Mouse (Mus musculus): ENCODE measurements around the gene Mpg.

DNA sequence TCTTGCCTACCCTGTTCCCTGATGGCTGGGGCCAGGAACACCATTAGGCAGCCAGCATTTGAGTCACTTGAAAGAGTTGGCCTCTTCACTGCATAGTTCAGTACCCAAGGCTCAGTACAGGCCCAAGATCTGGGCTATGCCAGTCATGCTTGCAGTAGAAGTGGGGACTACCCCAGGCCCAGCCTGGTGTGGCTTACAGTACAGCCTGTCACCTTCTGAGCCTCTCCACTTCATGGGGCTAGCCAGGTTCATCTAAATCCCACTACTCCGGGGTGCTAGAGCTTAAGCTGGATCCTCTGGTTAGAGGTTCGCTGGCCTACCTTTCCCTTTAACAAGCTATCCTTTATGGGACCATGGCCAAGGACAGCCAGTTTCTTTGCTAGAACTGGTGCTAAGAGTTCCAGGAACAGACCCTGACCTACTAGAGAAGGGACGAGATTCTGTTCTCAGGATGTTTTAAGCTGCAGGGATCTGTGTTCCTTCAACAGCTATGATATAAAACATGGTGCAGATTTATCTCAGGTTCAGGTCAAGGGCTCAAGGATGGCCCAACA, 2.1 kb downstream of the Mpg start:
- TF ChIP-seq GATA1 (IDR thresholded peaks at IDR 0.05; ENCODE audit: borderline replicate concordance, low read length) (no peak), FLI1 (IDR thresholded peaks at IDR 0.05; ENCODE audit: low read length) (no peak)

Measured in megakaryocyte, embryonic 14.5 days (primary cell).